Comparison of ENCODE assay signal across 8 mouse cellular contexts in genomic region chr7:101620373-101620772, GRCm38 (mm10). TPM values are rescaled to one million over a fixed set of nuclear protein-coding genes. Genes with fewer than 3 reads are reported as not detected.
DNase-seq lines count a peak whose midpoint lies in the region; ATAC-seq and TF ChIP-seq lines count a peak whose summit lies in the region.

No protein-coding gene starts in this region.

- no peak overlapping the region for H3K4me2 ChIP-seq in forebrain, embryonic 11.5 days (ENCODE audit: low read depth, low read length, severe bottlenecking)
- H3K4me2 ChIP-seq in forebrain, embryonic 12.5 days = no peak overlapping the region
- no peak overlapping the region for H3K4me2 ChIP-seq in liver, embryonic 13.5 days

- TF ChIP-seq CTCF in thymus, adult 2 months (IDR thresholded peaks at IDR 0.05; ENCODE audit: borderline replicate concordance, control insufficient read depth, extremely low read depth, insufficient read depth, low read length, poor library complexity) = no peak

- H3K9me3 ChIP-seq in forebrain, embryonic 11.5 days (ENCODE audit: control insufficient read depth, low read length) = no peaks in the 10 kb centered on the region
- H3K9me3 ChIP-seq in forebrain, embryonic 12.5 days = no peaks in the 10 kb centered on the region
- no peaks in the 10 kb centered on the region for H3K9me3 ChIP-seq in liver, embryonic 13.5 days (replicated peaks)

- 29% methylated on average over 4 of the region's 4 CpGs for WGBS in forebrain, embryonic 11.5 days
- WGBS in forebrain, embryonic 12.5 days = 25% methylated on average over 4 of the region's 4 CpGs
- 26% methylated on average over 4 of the region's 4 CpGs for WGBS in thymus, adult 2 months
- 30% methylated on average over 4 of the region's 4 CpGs for WGBS in liver, embryonic 13.5 days (ENCODE audit: insufficient replicate concordance)

- H3K27me3 ChIP-seq in forebrain, embryonic 11.5 days (ENCODE audit: control insufficient read depth, insufficient read depth, low read length) = no peaks in the 10 kb centered on the region
- no peaks in the 10 kb centered on the region for H3K27me3 ChIP-seq in forebrain, embryonic 12.5 days
- H3K27me3 ChIP-seq in thymus, adult 2 months (ENCODE audit: control insufficient read depth, insufficient read depth, low read length) = no peaks in the 10 kb centered on the region
- peaks cover 5% of the 10 kb centered on the region; the same call in 1 of the 2 replicates for H3K27me3 ChIP-seq in liver, embryonic 13.5 days

- ATAC-seq in forebrain, embryonic 11.5 days (replicated peaks; ENCODE audit: low FRiP score) = no peak
- no peak for ATAC-seq in forebrain, embryonic 12.5 days (ENCODE audit: low FRiP score)
- ATAC-seq in inflammation-experienced regulatory T-cells, adult 6 months = peak; percentile 50
- no peak for ATAC-seq in liver, embryonic 13.5 days (ENCODE audit: low read depth)

- peak; percentile 68 for DNase-seq in forebrain, embryonic 11.5 days (ENCODE audit: low spot score)
- DNase-seq in thymus, adult 2 months = peak; percentile 39
- no peak for DNase-seq in thymus, adult 18-20 months
- peak; percentile 36 to 65 for DNase-seq in cerebellum, postnatal 25 days
- DNase-seq in liver, embryonic 13.5 days = peak; percentile 4
- DNase-seq in right cerebral cortex, postnatal 4 days = peak; percentile 62

- no peaks in the 10 kb centered on the region for H3K4me1 ChIP-seq in forebrain, embryonic 11.5 days (replicated peaks; ENCODE audit: control insufficient read depth, insufficient read depth, low read length)
- peaks cover 12% of the 10 kb centered on the region for H3K4me1 ChIP-seq in forebrain, embryonic 12.5 days
- peaks cover 11% of the 10 kb centered on the region for H3K4me1 ChIP-seq in thymus, adult 2 months (replicated peaks; ENCODE audit: control insufficient read depth, insufficient read depth, low read length)
- H3K4me1 ChIP-seq in liver, embryonic 13.5 days (replicated peaks) = peaks cover 4% of the 10 kb centered on the region; the same call in 1 of the 2 replicates

- no peak overlapping the region for H3K9ac ChIP-seq in forebrain, embryonic 11.5 days (ENCODE audit: low read length)
- no peak overlapping the region for H3K9ac ChIP-seq in forebrain, embryonic 12.5 days
- H3K9ac ChIP-seq in liver, embryonic 13.5 days = no peak overlapping the region

- no peak overlapping the region for H3K4me3 ChIP-seq in forebrain, embryonic 11.5 days (ENCODE audit: low read depth, low read length)
- no peak overlapping the region for H3K4me3 ChIP-seq in forebrain, embryonic 12.5 days (replicated peaks)
- H3K4me3 ChIP-seq in thymus, adult 2 months (ENCODE audit: control insufficient read depth, insufficient read depth, low read length) = no peak overlapping the region
- no peak overlapping the region for H3K4me3 ChIP-seq in liver, embryonic 13.5 days (replicated peaks)

- H3K36me3 ChIP-seq in forebrain, embryonic 11.5 days (ENCODE audit: control insufficient read depth, insufficient read depth, low read length) = no peaks in the 10 kb centered on the region
- H3K36me3 ChIP-seq in forebrain, embryonic 12.5 days (replicated peaks) = no peaks in the 10 kb centered on the region
- H3K36me3 ChIP-seq in thymus, adult 2 months (ENCODE audit: control insufficient read depth, insufficient read depth, low read length) = no peaks in the 10 kb centered on the region
- no peaks in the 10 kb centered on the region for H3K36me3 ChIP-seq in liver, embryonic 13.5 days

- no peak for TF ChIP-seq POLR2A in thymus, adult 2 months (IDR thresholded peaks at IDR 0.05; ENCODE audit: control insufficient read depth, extremely low read depth, insufficient read depth, low read length, poor library complexity)

- H3K27ac ChIP-seq in forebrain, embryonic 11.5 days (ENCODE audit: low read depth, low read length) = no peak overlapping the region
- H3K27ac ChIP-seq in forebrain, embryonic 12.5 days = no peak overlapping the region
- no peak overlapping the region for H3K27ac ChIP-seq in thymus, adult 2 months (ENCODE audit: control insufficient read depth, insufficient read depth, low read length)
- H3K27ac ChIP-seq in liver, embryonic 13.5 days = no peak overlapping the region

RNA-seq across cellular contexts. Expression of gene Art2b, which starts 35.0 kb away (rescaled TPM):
- polyA plus RNA-seq in forebrain, embryonic 11.5 days (2014; fragmentation: Nextera tagmentation; extraction: Ambion mirVana) = not detected in 2 replicates
- polyA plus RNA-seq in forebrain, embryonic 12.5 days (2016; fragmentation: Nextera tagmentation; extraction: Ambion mirVana) = not detected in 2 replicates
- polyA plus RNA-seq in thymus, adult 2 months (2012; rRNA removed) = 4.5 and 5.4 TPM in 2 replicates
- 100 to 1,000 TPM in 2 of 3 experiments, 10 to 100 TPM in 1; 72.4 to 156 (median 144) TPM for polyA plus RNA-seq in inflammation-experienced regulatory T-cells, adult 6 months (2017; shearing (Covaris generic))
- 0.07 TPM in 1 of 2 replicates, not detected in the other for polyA plus RNA-seq in liver, embryonic 13.5 days (2015; fragmentation: Nextera tagmentation; extraction: Ambion mirVana)

RNA-seq across cellular contexts. Expression of gene Clpb, which starts 43.1 kb away (rescaled TPM):
- polyA plus RNA-seq in forebrain, embryonic 11.5 days (2014; fragmentation: Nextera tagmentation; extraction: Ambion mirVana) = 43.5 and 47.5 TPM in 2 replicates
- 38.2 and 43.9 TPM in 2 replicates for polyA plus RNA-seq in forebrain, embryonic 12.5 days (2016; fragmentation: Nextera tagmentation; extraction: Ambion mirVana)
- 16.8 and 25.8 TPM in 2 replicates for polyA plus RNA-seq in thymus, adult 2 months (2012; rRNA removed)
- 10 to 100 TPM in 2 of 3 experiments, 1 to 10 TPM in 1; 9.1 to 12.4 (median 10.7) TPM for polyA plus RNA-seq in inflammation-experienced regulatory T-cells, adult 6 months (2017; shearing (Covaris generic))
- polyA plus RNA-seq in liver, embryonic 13.5 days (2015; fragmentation: Nextera tagmentation; extraction: Ambion mirVana) = 30.3 and 31.9 TPM in 2 replicates

Comparison
In these comparisons a context has a peak if more than half of its experiments do, and no peak if none do; other contexts are left out.
1. DNase-seq: peak in forebrain, embryonic 11.5 days (single experiment), thymus, adult 2 months (single experiment), cerebellum, postnatal 25 days (2 of 2), liver, embryonic 13.5 days (single experiment) and right cerebral cortex, postnatal 4 days (single experiment); none in thymus, adult 18-20 months (0 of 2).
2. RNA of gene Art2b, which starts 35.0 kb away (polyA plus RNA-seq): 72.4 to 156 TPM in inflammation-experienced regulatory T-cells, adult 6 months; 4.5 to 5.4 TPM in thymus, adult 2 months, 0.07 TPM in liver, embryonic 13.5 days, not detected in forebrain, embryonic 11.5 days and not detected in forebrain, embryonic 12.5 days; every median in the first group is over 10 times any median in the second.